Mouse (Mus musculus) myocyte (in vitro differentiated cells): ENCODE data around the gene Fndc3b. TPM values are rescaled to one million over a fixed set of nuclear protein-coding genes. Genes with fewer than 3 reads are reported as not detected.
A peak's percentile ranks its signal among the peaks of the same experiment; 100 is the strongest.

Experiments
- H3K27me3 ChIP-seq: one replicate; pipeline ENCODE4 v1.6.1; 2011; ENCODE audit not compliant: control insufficient read depth, insufficient read depth, insufficient read length
- H3K36me3 ChIP-seq: one replicate; pipeline ENCODE4 v1.6.1; 2011; ENCODE audit not compliant: control insufficient read depth, insufficient read depth
- H3K4me2 ChIP-seq: one replicate; pipeline ENCODE4 v1.6.1; 2011; ENCODE audit warnings: low read depth, control low read depth
- H3K4me3 ChIP-seq: one replicate; pipeline ENCODE4 v1.5.1; 2011; ENCODE audit warnings: mild to moderate bottlenecking, control low read depth, moderate library complexity
- H3K79me2 ChIP-seq: one replicate; pipeline ENCODE4 v1.6.1; 2011; ENCODE audit not compliant: control insufficient read depth, insufficient read depth
- H3ac ChIP-seq: one replicate; pipeline ENCODE4 v1.6.1; 2011; ENCODE audit not compliant: control insufficient read depth, insufficient read length
- CEBPB ChIP-seq: IDR thresholded peaks from 2 replicates; pipeline ENCODE4 v1.6.1; 2011; ENCODE audit warnings: mild to moderate bottlenecking, moderate library complexity; ENCODE audit not compliant: poor library complexity, insufficient read depth, severe bottlenecking
- E2F4 ChIP-seq: IDR thresholded peaks from one replicate; pipeline ENCODE4 v1.6.1; 2011; ENCODE audit warnings: mild to moderate bottlenecking, control low read depth, moderate library complexity; ENCODE audit not compliant: insufficient read depth
- MAX ChIP-seq: IDR thresholded peaks from one replicate; pipeline ENCODE4 v1.6.1; 2011; ENCODE audit warnings: low read depth, mild to moderate bottlenecking, control low read depth
- MYOD1 ChIP-seq, 3 experiments: IDR thresholded peaks; one replicate each; pipeline ENCODE4 v1.6.1; 2011; ENCODE audit warnings: control low read depth in 2 of 3, low read depth in 2 of 3, mild to moderate bottlenecking in 2 of 3, moderate library complexity in 1 of 3; ENCODE audit not compliant: insufficient read length in 2 of 3, control insufficient read depth in 1 of 3
- MYOG ChIP-seq, 3 experiments: IDR thresholded peaks; one replicate each; pipeline ENCODE4 v1.6.1; 2011; ENCODE audit warnings: control low read depth in 2 of 3, low read depth in 2 of 3, mild to moderate bottlenecking in 2 of 3; ENCODE audit not compliant: insufficient read length in 2 of 3, control insufficient read depth in 1 of 3, insufficient read depth in 1 of 3
- POLR2A ChIP-seq: IDR thresholded peaks from one replicate; pipeline ENCODE4 v1.6.1; 2011; ENCODE audit warnings: low read depth, mild to moderate bottlenecking, control low read depth, moderate library complexity; ENCODE audit not compliant: insufficient read length
- POLR2AphosphoS2 ChIP-seq: IDR thresholded peaks from one replicate; pipeline ENCODE4 v1.6.1; 2011; ENCODE audit warnings: low read depth, control low read depth; ENCODE audit not compliant: insufficient read length
- REST ChIP-seq: IDR thresholded peaks from one replicate; pipeline ENCODE4 v1.6.1; 2011; ENCODE audit warnings: mild to moderate bottlenecking, control low read depth, moderate library complexity; ENCODE audit not compliant: insufficient read depth, insufficient read length
- SRF ChIP-seq: IDR thresholded peaks from one replicate; pipeline ENCODE4 v1.6.1; 2011; ENCODE audit warnings: low read depth; ENCODE audit not compliant: control insufficient read depth, insufficient read length
- TCF12 ChIP-seq: IDR thresholded peaks from one replicate; pipeline ENCODE4 v1.6.1; 2011; ENCODE audit warnings: mild to moderate bottlenecking, control low read depth; ENCODE audit not compliant: poor library complexity, insufficient read depth, severe bottlenecking
- TCF3 ChIP-seq: IDR thresholded peaks from one replicate; pipeline ENCODE4 v1.6.1; 2011; ENCODE audit warnings: low read depth, control low read depth; ENCODE audit not compliant: insufficient read length
- USF1 ChIP-seq: IDR thresholded peaks from one replicate; pipeline ENCODE4 v1.6.1; 2011; ENCODE audit warnings: low read depth, mild to moderate bottlenecking, control low read depth, moderate library complexity
- polyA plus RNA-seq: library from polyadenylated mRNA; unstranded; fragments of >200 nt; fragmentation: generic; extraction: Trizol; gene quantifications from one replicate; pipeline ENCODE4 v1.2.1, GENCODE M21; 2012; ENCODE audit warnings: missing spikeins

Fndc3b gene
- polyA plus RNA-seq, 1 experiment: 25.8 TPM

GRCm38 (mm10) chr3:27606626-27607025 is 104.5 kb downstream of the Fndc3b start:
- no peak overlapping the region for H3K4me3 ChIP-seq
- H3K4me2 ChIP-seq: peak overlapping the region; percentile 80
- H3K79me2 ChIP-seq: peaks cover 65% of the 10 kb centered on the region
- no peak overlapping the region for H3ac ChIP-seq
- TF ChIP-seq TCF12: no peak
- TF ChIP-seq MYOD1 (IDR thresholded peaks at IDR 0.05; ENCODE audit: control insufficient read depth in 1 of 3, insufficient read length in 2 of 3, low read depth in 2 of 3): no peak
- TF ChIP-seq USF1: no peak
- no peak for TF ChIP-seq POLR2A
- TF ChIP-seq E2F4: no peak
- TF ChIP-seq TCF3: no peak
- no peak for TF ChIP-seq MAX
- no peak for TF ChIP-seq CEBPB
- TF ChIP-seq MYOG (IDR thresholded peaks at IDR 0.05; ENCODE audit: control insufficient read depth in 1 of 3, insufficient read depth in 1 of 3, insufficient read length in 2 of 3, low read depth in 2 of 3): no peak
- no peak for TF ChIP-seq POLR2AphosphoS2
- TF ChIP-seq SRF: no peak
- TF ChIP-seq REST: no peak
- H3K27me3 ChIP-seq: no peaks in the 10 kb centered on the region
- no peaks in the 10 kb centered on the region for H3K36me3 ChIP-seq

- H3K36me3 ChIP-seq: no peaks in the 10 kb centered on the region
- TF ChIP-seq MYOD1 (IDR thresholded peaks at IDR 0.05; ENCODE audit: control insufficient read depth in 1 of 3, insufficient read length in 2 of 3, low read depth in 2 of 3): no peak
- TF ChIP-seq SRF: no peak
- TF ChIP-seq REST: no peak
- no peak for TF ChIP-seq POLR2A
- no peak for TF ChIP-seq TCF12
- no peak for TF ChIP-seq POLR2AphosphoS2
- no peak for TF ChIP-seq TCF3
- TF ChIP-seq CEBPB: no peak
- no peak for TF ChIP-seq E2F4
- TF ChIP-seq USF1: no peak
- no peak for TF ChIP-seq MYOG (IDR thresholded peaks at IDR 0.05; ENCODE audit: control insufficient read depth in 1 of 3, insufficient read depth in 1 of 3, insufficient read length in 2 of 3, low read depth in 2 of 3)
- no peak for TF ChIP-seq MAX
- H3ac ChIP-seq: no peak overlapping the region
- H3K79me2 ChIP-seq: peaks cover 69% of the 10 kb centered on the region
- no peak overlapping the region for H3K4me2 ChIP-seq
- H3K27me3 ChIP-seq: no peaks in the 10 kb centered on the region
- no peak overlapping the region for H3K4me3 ChIP-seq
Measured at GRCm38 (mm10) chr3:27605613-27606012, 105.5 kb downstream of the Fndc3b start.

- TF ChIP-seq POLR2A (no peak), MYOD1 (IDR thresholded peaks at IDR 0.05; ENCODE audit: control insufficient read depth in 1 of 3, insufficient read length in 2 of 3, low read depth in 2 of 3) (no peak), MAX (no peak), E2F4 (no peak)
- no peaks in the 10 kb centered on the region for H3K36me3 ChIP-seq
- no peak overlapping the region for H3K4me3 ChIP-seq
- no peak overlapping the region for H3K4me2 ChIP-seq
- H3K27me3 ChIP-seq: no peaks in the 10 kb centered on the region
- H3K79me2 ChIP-seq: peaks cover 73% of the 10 kb centered on the region
- no peak overlapping the region for H3ac ChIP-seq
Measured at GRCm38 (mm10) chr3:27605081-27605480, 106.0 kb downstream of the Fndc3b start.

GRCm38 (mm10) chr3:27604629-27605028 is 106.5 kb downstream of the Fndc3b start:
- TF ChIP-seq MYOG (IDR thresholded peaks at IDR 0.05; ENCODE audit: control insufficient read depth in 1 of 3, insufficient read depth in 1 of 3, insufficient read length in 2 of 3, low read depth in 2 of 3) (no peak), POLR2AphosphoS2 (no peak), TCF12 (no peak), E2F4 (no peak), REST (no peak), MYOD1 (IDR thresholded peaks at IDR 0.05; ENCODE audit: control insufficient read depth in 1 of 3, insufficient read length in 2 of 3, low read depth in 2 of 3) (no peak), SRF (no peak), USF1 (no peak), CEBPB (no peak), TCF3 (no peak), MAX (no peak), POLR2A (no peak)
- peaks cover 78% of the 10 kb centered on the region for H3K79me2 ChIP-seq
- H3ac ChIP-seq: no peak overlapping the region
- H3K36me3 ChIP-seq: no peaks in the 10 kb centered on the region
- H3K4me3 ChIP-seq: no peak overlapping the region
- no peaks in the 10 kb centered on the region for H3K27me3 ChIP-seq
- H3K4me2 ChIP-seq: no peak overlapping the region

GRCm38 (mm10) chr3:27603905-27604620 is 107.0 kb downstream of the Fndc3b start:
- H3K4me2 ChIP-seq: no peak overlapping the region
- no peak overlapping the region for H3K4me3 ChIP-seq
- TF ChIP-seq POLR2AphosphoS2: no peak
- no peak for TF ChIP-seq MYOG (IDR thresholded peaks at IDR 0.05; ENCODE audit: control insufficient read depth in 1 of 3, insufficient read depth in 1 of 3, insufficient read length in 2 of 3, low read depth in 2 of 3)
- TF ChIP-seq E2F4: no peak
- H3ac ChIP-seq: no peak overlapping the region
- peaks cover 81% of the 10 kb centered on the region for H3K79me2 ChIP-seq
- no peaks in the 10 kb centered on the region for H3K36me3 ChIP-seq
- no peaks in the 10 kb centered on the region for H3K27me3 ChIP-seq
